Mouse (Mus musculus) heart, adult 2 months (tissue): ENCODE measurements around the gene Ptprd. TPM values are rescaled to one million over a fixed set of nuclear protein-coding genes. Genes with fewer than 3 reads are reported as not detected.

Source experiments
- DNase-seq, 2 experiments: peaks; one replicate each; pipeline ENCODE4 v3.0.0; 2021
- H3K27ac ChIP-seq: fragments of 200-600 bp; 2 replicates; pipeline ENCODE4 v1.8.1; 2022
- H3K27me3 ChIP-seq: fragments of 200-500 bp; 2 replicates; pipeline ENCODE4 v1.6.1; 2012; ENCODE audit warnings: mild to moderate bottlenecking, low read length, inconsistent platforms, mixed read lengths; ENCODE audit not compliant: control insufficient read depth, insufficient read depth
- H3K36me3 ChIP-seq: fragments of 200-500 bp; 2 replicates; pipeline ENCODE4 v1.6.1; 2012; ENCODE audit warnings: low read length, inconsistent platforms; ENCODE audit not compliant: control insufficient read depth, insufficient read depth
- H3K4me1 ChIP-seq: fragments of 200-500 bp; 2 replicates; pipeline ENCODE4 v1.6.1; 2011; ENCODE audit warnings: low read length; ENCODE audit not compliant: control insufficient read depth, insufficient read depth
- H3K4me3 ChIP-seq: fragments of 200-600 bp; 2 replicates; pipeline ENCODE4 v1.8.1; 2022
- H3K79me2 ChIP-seq: fragments of 200-500 bp; replicated peaks from 2 replicates; pipeline ENCODE4 v1.6.1; 2012; ENCODE audit warnings: mild to moderate bottlenecking, inconsistent platforms, low read length, moderate library complexity, mixed read lengths; ENCODE audit not compliant: control insufficient read depth, insufficient read depth
- H3K9ac ChIP-seq: fragments of 200-500 bp; 2 replicates; pipeline ENCODE4 v1.6.1; 2012; ENCODE audit warnings: low read depth, mild to moderate bottlenecking, control low read depth, inconsistent platforms, low read length, mixed read lengths
- CTCF ChIP-seq: fragments of 200-600 bp; IDR thresholded peaks from 2 replicates; pipeline ENCODE4 v1.8.1; 2022; ENCODE audit warnings: antibody characterized with exemption, mild to moderate bottlenecking, moderate library complexity
- EP300 ChIP-seq: fragments of 200-500 bp; IDR thresholded peaks from 2 replicates; pipeline ENCODE4 v1.6.1; 2011; ENCODE audit warnings: low read depth, low read length, control low read depth; ENCODE audit not compliant: insufficient read depth
- POLR2A ChIP-seq: fragments of 200-500 bp; IDR thresholded peaks from 2 replicates; pipeline ENCODE4 v1.6.1; 2011; ENCODE audit warnings: mild to moderate bottlenecking, low read depth, low read length, control low read depth; ENCODE audit not compliant: insufficient read depth
- WGBS: fragments of 180-500 bp; shearing (Covaris S2); methylation state at CpG from one replicate; pipeline ENCODE4 v1.1.7; 2018; 5-methylcytosine and 5-hydroxymethylcytosine counted together
- intact Hi-C: fragments of 180-260 bp; cut with DNase I; formaldehyde crosslinking; loops from one replicate; pipeline ENCODE4 v1.15.1; 2025
- polyA plus RNA-seq: library from polyadenylated mRNA; depleted of rRNA; stranded (reverse); fragments of >200 nt; gene quantifications from 2 replicates; pipeline ENCODE4 v1.2.3, GENCODE M21; 2012
- total RNA-seq, 2 experiments: library from RNA; stranded (reverse); gene quantifications; 2 replicates each; pipeline ENCODE4 v1.2.3; 2021

The Ptprd gene
- total and polyA plus RNA-seq, 3 experiments = 2.7 to 7.0 (median 5.3) TPM

- intact Hi-C loops = no loop called here
- H3K4me1 ChIP-seq = no peaks in the 10 kb centered on the region
- 83% methylated on average over 3 of the region's 3 CpGs for WGBS
- no peak for DNase-seq
- no peak overlapping the region for H3K9ac ChIP-seq
- H3K27ac ChIP-seq = no peak overlapping the region
- no peaks in the 10 kb centered on the region for H3K27me3 ChIP-seq
- H3K36me3 ChIP-seq = no peaks in the 10 kb centered on the region
- TF ChIP-seq CTCF (no peak), EP300 (no peak), POLR2A (no peak)
- H3K79me2 ChIP-seq = no peaks in the 10 kb centered on the region
- no peak overlapping the region for H3K4me3 ChIP-seq
Measured at GRCm38 (mm10) chr4:76223720-76224119, 1988.0 kb downstream of the Ptprd start.

GRCm38 (mm10) chr4:76222520-76222919, 1989.2 kb downstream of the Ptprd start:
- H3K4me3 ChIP-seq = no peak overlapping the region
- no peak overlapping the region for H3K9ac ChIP-seq
- H3K79me2 ChIP-seq = no peaks in the 10 kb centered on the region
- DNase-seq = no peak
- no peaks in the 10 kb centered on the region for H3K4me1 ChIP-seq
- no peak overlapping the region for H3K27ac ChIP-seq
- no peaks in the 10 kb centered on the region for H3K27me3 ChIP-seq
- no peak for TF ChIP-seq EP300
- no peak for TF ChIP-seq CTCF
- no peak for TF ChIP-seq POLR2A
- intact Hi-C loops = no loop called here
- no peaks in the 10 kb centered on the region for H3K36me3 ChIP-seq
- 64% methylated on average over 2 of the region's 2 CpGs for WGBS

- Histone ChIP-seq H3K27me3 (no peaks in the 10 kb centered on the region), H3K4me1 (no peaks in the 10 kb centered on the region), H3K27ac (no peak overlapping the region), H3K9ac (no peak overlapping the region), H3K36me3 (no peaks in the 10 kb centered on the region), H3K79me2 (no peaks in the 10 kb centered on the region), H3K4me3 (no peak overlapping the region)
- intact Hi-C loops = no loop called here
- TF ChIP-seq POLR2A = no peak
- TF ChIP-seq EP300 = no peak
- TF ChIP-seq CTCF = no peak
- no peak for DNase-seq
- 79% methylated on average over 1 of the region's 1 CpGs for WGBS
Measured at GRCm38 (mm10) chr4:76218065-76218464, 1993.7 kb downstream of the Ptprd start.

- 94% methylated on average over 1 of the region's 1 CpGs for WGBS
- intact Hi-C loops = no loop called here
Measured at GRCm38 (mm10) chr4:76215141-76215540, 1996.6 kb downstream of the Ptprd start.

GRCm38 (mm10) chr4:76199321-76199720, 2012.4 kb downstream of the Ptprd start:
- Histone ChIP-seq H3K4me3 (no peak overlapping the region), H3K79me2 (no peaks in the 10 kb centered on the region), H3K4me1 (no peaks in the 10 kb centered on the region), H3K9ac (no peak overlapping the region), H3K27me3 (no peaks in the 10 kb centered on the region), H3K36me3 (no peaks in the 10 kb centered on the region), H3K27ac (no peak overlapping the region)
- intact Hi-C loops = no loop called here
- DNase-seq = no peak
- 30% methylated on average over 1 of the region's 1 CpGs for WGBS
- TF ChIP-seq POLR2A (no peak), CTCF (no peak), EP300 (no peak)

More at GRCm38 (mm10) chr4:76215141-76215540, 1996.6 kb downstream of the Ptprd start:
- Histone ChIP-seq H3K4me1 (no peaks in the 10 kb centered on the region), H3K36me3 (no peaks in the 10 kb centered on the region), H3K79me2 (no peaks in the 10 kb centered on the region), H3K27ac (no peak overlapping the region), H3K9ac (no peak overlapping the region), H3K4me3 (no peak overlapping the region), H3K27me3 (no peaks in the 10 kb centered on the region)
- no peak for TF ChIP-seq EP300
- TF ChIP-seq CTCF = no peak
- no peak for TF ChIP-seq POLR2A
- no peak for DNase-seq

GRCm38 (mm10) chr4:76194762-76195161, 2017.0 kb downstream of the Ptprd start:
- 92% methylated on average over 3 of the region's 3 CpGs for WGBS
- no peaks in the 10 kb centered on the region for H3K79me2 ChIP-seq
- no peak overlapping the region for H3K27ac ChIP-seq
- DNase-seq = no peak
- H3K36me3 ChIP-seq = no peaks in the 10 kb centered on the region
- H3K4me1 ChIP-seq = no peaks in the 10 kb centered on the region
- H3K27me3 ChIP-seq = no peaks in the 10 kb centered on the region
- intact Hi-C loops = no loop called here
- H3K9ac ChIP-seq = no peak overlapping the region
- no peak for TF ChIP-seq POLR2A
- no peak for TF ChIP-seq EP300
- no peak for TF ChIP-seq CTCF
- no peak overlapping the region for H3K4me3 ChIP-seq

- Histone ChIP-seq H3K4me3 (no peak overlapping the region), H3K4me1 (no peaks in the 10 kb centered on the region), H3K79me2 (no peaks in the 10 kb centered on the region), H3K36me3 (no peaks in the 10 kb centered on the region), H3K27me3 (no peaks in the 10 kb centered on the region), H3K9ac (no peak overlapping the region), H3K27ac (no peak overlapping the region)
- DNase-seq = no peak
- WGBS = 55% methylated on average over 3 of the region's 3 CpGs
- intact Hi-C loops = no loop called here
- TF ChIP-seq CTCF (no peak), POLR2A (no peak), EP300 (no peak)
Measured at GRCm38 (mm10) chr4:76193496-76193895, 2018.3 kb downstream of the Ptprd start.
